Mouse (Mus musculus) hematopoietic stem cell, adult 5-6 weeks (primary cell): ENCODE measurements around the gene Tmem235. TPM values are rescaled to one million over a fixed set of nuclear protein-coding genes. Genes with fewer than 3 reads are reported as not detected.

Experiments
- ATAC-seq, 2 experiments: fragments of 125-278 bp in 1 of 2; replicated peaks in 1 of 2; 2 replicates each; pipeline ENCODE4 v1.8.0; 2016 to 2017; ENCODE audit warnings: inconsistent platforms in 2 of 2, mild to moderate bottlenecking in 2 of 2, moderate number of reproducible peaks in 2 of 2, low read depth in 1 of 2, moderate TSS enrichment in 1 of 2; ENCODE audit not compliant: low FRiP score in 2 of 2, poor library complexity in 2 of 2, severe bottlenecking in 2 of 2, insufficient read depth in 1 of 2, low TSS enrichment in 1 of 2
- total RNA-seq: library from RNA; stranded (forward); fragments of 172-1452, 232-1000 nt; gene quantifications from 2 replicates; pipeline ENCODE4 v1.2.3, GENCODE M21; 2017

Gene Tmem235
- total RNA-seq, 1 experiment from 2014 or later: not detected

- ATAC-seq: no peak
Measured at GRCm38 (mm10) chr11:117852875-117853274, 7.7 kb upstream of the Tmem235 start.

- no peak for ATAC-seq
Measured at GRCm38 (mm10) chr11:117854241-117854640, 6.3 kb upstream of the Tmem235 start.

DNA sequence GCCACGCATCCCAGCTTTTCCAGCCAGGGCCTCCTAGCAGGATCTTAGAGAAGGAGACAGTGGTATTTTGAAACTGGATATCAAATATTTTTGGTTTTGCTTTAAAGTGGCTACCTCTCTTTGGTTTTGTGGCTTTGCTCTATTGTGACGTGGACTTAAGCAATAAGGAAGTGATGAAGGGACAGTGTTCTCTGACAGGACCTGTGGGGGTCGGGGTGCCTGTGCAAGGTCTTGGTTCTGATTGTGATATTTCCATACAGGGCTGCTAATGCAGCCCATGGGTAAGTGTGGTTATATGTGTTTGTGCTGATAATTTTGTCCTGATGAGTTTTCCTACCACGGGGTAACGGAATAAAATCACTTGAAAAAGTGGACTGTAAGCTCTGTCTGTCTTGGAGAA is 5.2 kb upstream of the Tmem235 start:
- ATAC-seq: 0 out of 4 replicates have a peak, but pooled peaks of 1 of the 2 experiments have one; percentile 4

GRCm38 (mm10) chr11:117855975-117856374 is 4.6 kb upstream of the Tmem235 start:
- no peak for ATAC-seq

DNA sequence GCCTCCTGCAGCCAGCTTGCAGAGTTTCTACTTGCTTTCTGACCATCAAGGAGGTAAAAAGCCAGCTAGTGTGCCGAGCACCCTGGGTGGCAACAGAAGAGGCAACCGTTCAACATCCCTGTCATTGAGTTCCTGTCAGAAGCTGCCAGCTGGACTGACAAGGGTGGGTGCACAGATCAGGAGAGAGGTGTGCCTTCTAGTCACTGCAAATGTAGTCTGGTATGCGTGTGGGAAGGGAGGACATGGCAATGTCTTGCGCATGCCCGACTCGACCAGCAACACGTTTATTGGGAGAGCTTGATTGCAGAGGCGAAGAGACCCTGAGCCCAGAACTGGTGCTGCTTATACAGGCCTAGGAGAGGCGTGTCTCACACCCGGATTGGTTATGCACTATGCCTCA is 3.1 kb upstream of the Tmem235 start:
- no peak for ATAC-seq

DNA sequence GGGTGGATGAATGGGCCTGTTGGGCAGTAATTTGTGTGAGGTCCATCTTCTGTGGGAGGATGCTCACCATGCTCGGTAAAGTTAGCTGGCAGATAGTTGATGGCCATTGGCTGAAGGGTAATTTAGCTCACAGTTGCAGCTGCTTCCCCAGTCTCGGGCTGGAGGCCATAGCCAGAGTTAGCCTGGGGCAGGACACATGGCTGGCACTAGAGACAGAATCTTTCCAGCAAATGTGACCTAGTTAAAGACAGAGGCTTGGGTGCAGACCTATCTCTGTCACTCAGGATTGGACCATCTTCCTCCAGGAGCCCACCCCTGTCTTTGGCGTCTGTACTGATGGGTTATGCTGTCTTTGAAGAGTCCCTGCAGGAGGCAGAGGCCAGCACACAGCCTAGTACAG is 2.2 kb upstream of the Tmem235 start:
- ATAC-seq: no peak

GRCm38 (mm10) chr11:117863174-117863856 is 2.8 kb downstream of the Tmem235 start:
- no peak for ATAC-seq

- ATAC-seq: peak; percentile 12 to 18; a peak in 1 of 4 replicates
Measured at GRCm38 (mm10) chr11:117864805-117865204, 4.3 kb downstream of the Tmem235 start.

DNA sequence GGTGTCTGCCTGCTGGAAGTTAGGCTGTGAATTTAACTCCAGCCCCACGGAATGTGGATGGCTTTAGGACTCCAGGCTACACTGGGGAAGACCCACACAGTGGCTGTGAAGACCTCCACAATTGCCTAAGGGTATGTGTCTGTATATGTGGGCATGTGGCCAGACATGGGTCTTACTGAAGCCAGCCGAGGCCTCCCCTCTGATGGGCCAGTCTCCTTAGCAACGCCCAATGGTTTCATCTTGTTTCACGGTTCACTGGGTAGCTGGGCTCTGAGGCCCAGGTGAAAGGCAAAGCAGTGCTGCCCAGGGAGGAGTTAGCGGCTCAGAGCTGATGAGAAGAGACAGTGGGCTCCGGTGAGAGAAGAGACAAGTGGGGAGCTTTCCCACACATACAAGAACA is 5.4 kb downstream of the Tmem235 start:
- ATAC-seq: no peak

DNA sequence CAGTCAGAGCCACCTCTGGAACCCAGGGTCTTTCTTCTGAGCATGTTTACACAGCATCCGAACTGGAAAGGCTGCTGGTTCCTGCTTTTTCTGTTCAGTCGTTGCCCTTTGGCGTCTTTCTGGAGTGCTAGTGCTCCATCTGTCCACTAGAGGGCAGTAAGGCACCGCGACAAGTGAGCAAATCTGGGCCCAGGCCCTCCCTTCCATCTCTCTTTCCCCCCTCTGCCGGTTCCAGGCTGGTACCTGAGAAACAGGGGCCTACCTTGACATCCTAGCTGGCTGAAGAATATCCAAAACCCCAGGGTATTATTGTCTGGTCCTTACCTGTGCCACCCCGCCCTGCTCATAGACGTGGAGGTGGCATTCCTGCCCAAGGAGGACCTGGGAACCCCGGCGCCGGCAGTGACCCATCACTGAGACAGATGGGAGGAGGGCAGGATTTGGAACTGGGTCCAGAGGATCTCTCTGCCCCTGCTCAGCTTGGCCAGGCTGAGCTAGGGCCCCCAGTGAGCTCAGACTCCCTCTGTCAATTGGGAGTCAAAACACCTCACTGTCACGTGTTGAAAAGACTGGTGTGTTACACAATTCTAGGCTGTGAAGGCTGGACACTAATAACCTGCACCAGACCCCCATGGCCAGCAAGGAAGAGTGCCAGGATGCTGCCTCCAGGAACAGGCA is 10.3 kb downstream of the Tmem235 start:
- peak; percentile 54 to 60; a peak in 3 of 4 replicates for ATAC-seq

GRCm38 (mm10) chr11:117871376-117871775 is 10.8 kb downstream of the Tmem235 start:
- no peak for ATAC-seq

- no peak for ATAC-seq
Measured at GRCm38 (mm10) chr11:117871911-117872584, 11.5 kb downstream of the Tmem235 start.

DNA sequence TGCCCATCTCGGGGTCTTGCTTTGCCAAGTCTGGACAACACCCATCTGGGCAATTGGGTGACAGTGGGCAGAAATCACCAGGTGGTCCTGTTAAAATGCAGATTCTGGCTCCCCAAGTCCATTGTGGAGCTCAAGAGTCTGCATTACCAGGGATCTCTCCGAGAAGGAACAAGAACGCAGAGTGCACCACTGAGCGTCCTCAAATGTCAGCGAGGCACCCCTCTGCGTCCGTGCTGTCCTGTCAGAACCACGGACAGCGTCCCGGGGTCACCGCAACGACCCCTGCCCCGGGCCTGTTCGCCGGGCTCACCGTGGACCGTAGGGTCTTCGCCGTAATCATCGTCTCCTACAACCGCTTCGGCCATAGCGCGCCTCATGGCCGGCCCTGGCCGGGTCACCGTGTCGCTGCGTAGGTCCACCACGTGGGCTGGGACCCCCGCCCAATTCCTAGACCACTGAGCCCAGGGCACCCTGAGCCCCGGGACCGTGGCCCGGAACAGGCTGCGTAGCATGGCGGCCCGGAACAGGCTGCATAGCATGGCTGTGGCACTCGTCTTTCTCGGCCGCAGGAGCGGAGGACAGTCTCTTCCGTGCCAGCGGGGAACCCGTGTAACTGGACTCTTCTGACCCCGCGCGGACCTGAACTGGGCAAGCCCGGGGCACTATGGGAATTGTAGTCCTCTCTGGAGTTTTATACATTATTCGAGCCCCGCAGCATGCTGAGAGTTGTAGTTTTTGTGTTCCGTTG is 12.5 kb downstream of the Tmem235 start, which contains the start of gene Tha1:
Tha1 (minus strand) TSS at position 621 of the 748 bp plus-strand sequence.
- peak in 1 of 2 experiments; percentile 40; a peak in 2 of 4 replicates for ATAC-seq

DNA sequence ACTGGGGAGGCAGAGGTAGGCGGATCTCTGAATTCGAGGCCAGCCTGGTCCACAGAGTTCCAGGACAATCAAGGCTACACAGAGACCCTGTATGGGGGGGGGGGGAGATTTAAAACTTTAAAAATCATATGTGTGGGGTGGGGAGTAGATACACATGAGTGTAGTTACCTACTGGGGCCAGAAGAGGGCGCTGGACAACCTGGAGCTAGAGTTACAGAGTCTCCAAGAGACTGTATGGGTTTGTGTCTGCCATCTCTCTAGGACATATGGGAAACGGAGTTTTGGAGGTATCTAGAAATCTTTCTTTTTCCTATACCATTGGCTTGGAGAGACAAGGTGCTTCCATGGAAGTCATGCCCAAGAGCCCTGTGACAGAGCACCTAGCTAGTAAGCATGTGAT is 13.9 kb downstream of the Tmem235 start:
- no peak for ATAC-seq

GRCm38 (mm10) chr11:117875681-117876080 is 15.1 kb downstream of the Tmem235 start:
- no peak for ATAC-seq

GRCm38 (mm10) chr11:117877917-117878745 is 17.6 kb downstream of the Tmem235 start:
- ATAC-seq: peak; percentile 72 to 80

DNA sequence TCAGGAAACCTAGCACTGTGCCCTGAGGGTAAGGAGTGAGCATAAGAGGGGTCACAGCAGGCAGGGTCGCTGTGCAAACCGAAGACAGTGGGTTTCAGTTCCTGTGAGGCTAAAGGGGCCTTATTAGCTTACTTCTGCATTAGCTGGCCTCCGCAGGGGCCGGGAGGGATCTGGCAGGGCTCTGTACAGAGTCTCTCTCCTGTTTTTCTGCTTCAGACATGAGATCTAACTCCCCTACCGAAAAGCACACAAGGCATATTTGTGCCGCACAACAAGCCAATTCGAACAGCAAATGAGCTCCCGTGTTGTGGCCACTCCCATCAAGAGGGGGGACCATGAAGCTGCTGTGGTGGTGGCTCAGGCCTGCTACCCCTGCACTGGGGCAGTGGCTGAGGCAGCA is 18.3 kb downstream of the Tmem235 start:
- no peak for ATAC-seq
